Mouse (Mus musculus) monocyte, adult 5-6 weeks (primary cell): Measurements from ENCODE around the gene Ndufa6. TPM values are rescaled to one million over a fixed set of nuclear protein-coding genes. Genes with fewer than 3 reads are reported as not detected.
"Not testable (repeated sequence)": the region's sequence is repeated elsewhere in the genome, so short reads cannot be mapped to it uniquely, and the experiment has no call there.

Source experiments
- ATAC-seq: fragments of 153-309, 156-312 bp; replicated peaks from 2 replicates; pipeline ENCODE4 v1.8.0; 2017; ENCODE audit warnings: mild to moderate bottlenecking; ENCODE audit not compliant: low TSS enrichment, insufficient number of reproducible peaks, severe bottlenecking, poor library complexity, low FRiP score
- total RNA-seq: library from RNA; stranded (forward); fragments of 200-1000, 200-491, 200-594 nt; gene quantifications from 3 replicates; pipeline ENCODE4 v1.2.3, GENCODE M21; 2017

Gene Ndufa6
- total RNA-seq, 1 experiment from 2014 or later = 256 TPM

GRCm38 (mm10) chr15:82372991-82373390 lies 18.9 kb upstream of the Ndufa6 start:
- ATAC-seq = no peak

- ATAC-seq = no peak
These were observed 18.3 kb upstream of the Ndufa6 start for GRCm38 (mm10) chr15:82372446-82372845.

GRCm38 (mm10) chr15:82368851-82369250 lies 14.7 kb upstream of the Ndufa6 start:
- ATAC-seq = no peak

DNA sequence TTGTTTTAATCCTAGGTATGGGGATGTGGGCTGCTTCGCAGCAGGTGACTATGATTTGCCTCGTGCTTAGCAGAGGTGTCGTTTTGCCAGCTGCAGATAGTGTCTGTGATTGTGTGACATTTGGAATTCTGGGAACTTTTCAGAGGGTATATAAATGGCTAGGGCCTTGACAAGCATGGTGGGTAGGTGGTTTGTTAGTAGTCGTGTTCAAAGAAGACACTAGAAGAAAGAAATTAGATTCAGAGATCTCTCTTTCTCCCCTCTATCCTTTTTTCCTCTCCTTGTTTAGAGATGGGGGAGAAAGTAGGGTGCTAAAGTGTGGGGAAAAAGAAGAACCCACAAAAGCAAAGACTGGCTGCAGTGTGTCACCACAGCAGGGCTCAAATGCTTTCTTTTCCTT lies 14.0 kb upstream of the Ndufa6 start:
- ATAC-seq = no peak

GRCm38 (mm10) chr15:82364561-82364960 lies 10.4 kb upstream of the Ndufa6 start:
- ATAC-seq = not testable (repeated sequence)

DNA sequence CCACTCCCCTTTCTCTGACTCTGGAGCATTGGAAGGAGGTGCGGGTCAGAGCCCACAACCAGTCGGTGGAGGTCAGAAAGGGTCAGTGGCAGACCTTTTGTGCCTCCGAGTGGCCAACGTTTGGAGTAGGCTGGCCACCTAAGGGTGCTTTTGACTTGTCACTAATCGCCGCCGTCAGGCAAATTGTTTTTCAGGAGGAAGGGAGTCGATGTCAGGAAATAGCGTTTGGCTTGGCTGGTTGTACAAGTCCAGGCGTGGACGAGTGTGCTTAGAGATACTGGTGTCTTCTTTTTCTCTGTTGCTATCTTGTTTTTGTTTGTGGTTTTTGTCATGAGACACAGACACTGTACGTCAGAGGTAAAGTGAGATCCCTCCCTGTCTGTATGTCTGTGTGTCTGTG lies 9.7 kb upstream of the Ndufa6 start:
- ATAC-seq = not testable (repeated sequence)

- ATAC-seq = no peak
These were observed 8.1 kb upstream of the Ndufa6 start for GRCm38 (mm10) chr15:82362234-82362633.

DNA sequence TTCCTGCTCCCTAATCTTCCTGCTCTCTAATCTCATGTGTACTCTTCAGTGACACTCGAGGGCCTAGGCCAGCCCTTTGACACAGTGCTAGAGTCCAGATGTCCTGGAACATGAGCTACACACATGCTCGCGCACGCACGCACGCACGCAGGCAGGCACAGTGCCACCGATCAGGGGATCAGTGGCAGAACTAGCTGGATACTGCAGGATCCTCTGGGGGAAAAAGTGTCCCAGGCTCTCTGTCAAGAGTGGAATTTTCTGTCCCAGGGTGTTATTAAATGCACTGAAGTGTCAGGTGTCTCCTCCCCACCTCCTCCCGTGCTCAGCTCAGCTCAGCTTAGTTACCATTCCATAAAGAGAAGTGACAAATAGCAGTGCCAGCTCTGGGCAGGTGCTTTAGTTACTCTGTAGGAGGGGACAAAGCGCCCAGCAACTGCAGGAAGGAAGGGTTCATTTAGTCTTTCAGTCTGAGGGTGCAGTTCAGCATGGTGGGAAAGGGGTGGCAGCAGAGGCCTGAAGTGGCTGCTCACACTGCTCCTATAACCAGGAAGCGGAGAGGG lies 7.4 kb upstream of the Ndufa6 start:
- ATAC-seq = no peak

DNA sequence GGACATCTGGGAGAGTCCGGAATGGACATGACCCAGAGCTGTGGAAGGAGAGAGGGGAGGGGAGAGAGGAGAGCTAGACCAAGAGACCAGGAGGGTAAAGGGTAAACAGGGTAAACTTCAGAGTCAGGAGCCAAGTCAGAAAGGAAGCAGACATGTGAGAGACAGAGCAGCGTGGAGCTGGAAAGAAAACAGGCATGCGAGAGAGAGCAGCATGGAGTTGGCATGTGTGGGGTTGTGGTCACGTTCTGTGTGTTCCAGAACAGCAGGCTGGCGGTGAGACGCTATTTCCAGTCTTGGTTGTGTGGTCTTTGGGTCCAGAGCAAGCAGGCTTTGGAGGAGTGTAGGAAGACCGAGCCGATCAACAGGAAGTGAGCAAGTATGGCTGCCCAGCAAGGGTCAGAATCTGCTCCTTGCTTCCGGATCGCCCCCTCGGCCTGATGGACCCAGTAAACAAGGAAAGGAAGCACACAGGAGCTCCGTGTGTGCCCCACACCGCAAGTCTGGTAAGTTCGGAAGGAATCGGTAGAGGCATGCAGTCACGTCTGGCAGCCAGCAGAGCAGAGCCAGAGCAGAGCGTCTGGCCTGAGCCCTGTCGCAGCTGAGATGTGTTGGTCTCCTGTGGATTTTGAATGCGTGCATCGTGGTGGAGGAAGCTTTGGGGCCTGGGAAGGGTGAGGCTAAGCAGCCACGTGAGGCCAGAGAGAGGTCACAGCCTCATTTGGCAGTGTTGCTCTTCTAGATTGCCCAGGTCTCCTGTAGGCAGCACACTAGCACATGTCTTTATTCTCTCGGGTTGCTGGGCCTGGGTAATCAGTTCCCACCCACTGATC lies 4.5 kb upstream of the Ndufa6 start:
- ATAC-seq = no peak

- peak; percentile 1; the same call in 1 of the 2 replicates for ATAC-seq
These were observed 393 bp downstream of the Ndufa6 start for GRCm38 (mm10) chr15:82353745-82354113.

DNA sequence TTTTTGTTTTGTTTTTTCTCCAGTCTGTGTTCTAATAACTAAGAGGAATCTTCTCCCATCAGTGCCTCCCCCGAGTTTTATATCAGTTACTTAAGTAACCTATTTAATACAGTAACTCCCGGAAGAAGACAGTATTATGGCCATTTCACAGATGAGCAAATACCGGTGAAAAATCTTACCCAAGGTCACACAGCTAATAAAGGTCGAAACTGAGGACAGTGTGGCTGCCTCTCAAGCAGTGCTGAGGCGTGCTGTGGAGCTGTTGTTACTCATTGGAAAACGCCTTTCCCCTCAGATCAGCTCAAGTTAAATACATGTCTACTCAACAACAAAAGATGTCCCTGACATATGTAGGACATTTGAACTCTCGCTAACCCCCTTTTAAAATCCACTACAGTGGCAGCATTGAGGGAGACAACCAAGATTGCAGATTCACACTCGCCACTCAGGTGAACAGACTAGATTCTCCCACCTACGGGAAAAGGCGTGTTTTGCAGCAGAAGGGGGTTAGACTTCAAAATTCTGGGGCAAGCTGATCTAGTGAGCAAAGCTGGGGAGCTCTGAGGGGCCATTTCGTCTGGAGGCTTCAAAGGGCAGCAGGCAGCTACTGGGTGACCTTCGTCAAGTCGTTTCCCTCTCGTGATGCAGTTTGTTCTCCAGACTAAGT lies 911 bp downstream of the Ndufa6 start:
- no peak for ATAC-seq

- no peak for ATAC-seq
These were observed 2.6 kb downstream of the Ndufa6 start for GRCm38 (mm10) chr15:82351480-82351879.

DNA sequence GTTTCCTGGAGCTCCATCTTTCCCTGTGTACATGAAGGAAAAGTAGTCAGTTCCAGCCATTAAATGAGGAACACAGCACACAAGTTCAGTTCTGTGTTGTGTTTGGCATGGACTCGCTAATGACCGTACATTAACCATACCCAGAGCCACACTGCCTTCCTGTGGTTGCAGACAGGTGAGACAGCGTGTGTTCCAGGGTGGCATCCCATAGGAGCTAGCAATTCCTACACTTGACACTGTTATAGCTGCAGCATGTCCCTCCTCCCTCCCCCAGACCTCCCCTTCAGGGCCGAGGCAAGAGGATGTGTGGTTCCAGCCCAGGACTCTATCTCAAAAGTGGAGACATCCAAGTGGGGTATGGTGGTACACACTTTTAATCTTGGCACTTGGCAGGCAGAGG lies 3.8 kb downstream of the Ndufa6 start:
- no peak for ATAC-seq

GRCm38 (mm10) chr15:82348999-82349341 lies 5.2 kb downstream of the Ndufa6 start:
- no peak for ATAC-seq

DNA sequence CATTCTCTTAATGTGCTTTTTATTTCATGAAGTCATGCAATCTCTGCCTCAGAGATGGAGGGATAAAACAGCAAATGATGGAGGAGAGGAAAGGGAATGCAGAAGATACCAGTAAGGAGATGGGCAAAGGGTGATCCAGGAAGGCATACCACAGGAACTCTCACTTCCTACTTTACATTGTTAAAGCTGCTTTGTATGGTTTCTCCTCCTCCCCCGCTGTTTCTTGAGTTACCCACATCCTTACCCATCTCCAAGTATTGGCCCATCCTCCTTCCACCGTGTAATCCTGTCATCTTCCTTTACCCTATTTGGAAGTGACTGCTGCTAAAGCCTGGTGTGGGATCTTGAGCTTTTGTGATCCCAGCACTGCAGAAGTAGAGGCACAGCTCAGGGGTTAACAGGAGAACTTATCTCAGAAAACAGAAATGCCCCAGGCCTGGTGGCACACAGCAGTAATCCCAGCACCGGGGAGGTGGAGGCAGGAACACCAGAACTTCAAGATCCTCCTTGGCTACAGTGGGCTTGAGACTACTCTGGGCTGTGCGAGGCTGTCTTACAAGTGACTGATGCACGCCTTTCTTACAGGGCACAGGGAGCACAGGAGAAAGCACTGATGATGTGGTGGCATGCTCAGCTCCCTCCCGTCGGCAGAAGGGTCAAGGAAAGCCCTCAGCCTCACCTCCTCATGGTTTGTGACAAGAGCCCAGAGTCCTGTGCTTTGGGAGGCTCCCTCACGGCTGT lies 5.7 kb downstream of the Ndufa6 start:
- no peak for ATAC-seq

- ATAC-seq = no peak
These were observed 6.3 kb downstream of the Ndufa6 start for GRCm38 (mm10) chr15:82347852-82348251.

- ATAC-seq = no peak
These were observed 6.8 kb downstream of the Ndufa6 start for GRCm38 (mm10) chr15:82347303-82347676.

DNA sequence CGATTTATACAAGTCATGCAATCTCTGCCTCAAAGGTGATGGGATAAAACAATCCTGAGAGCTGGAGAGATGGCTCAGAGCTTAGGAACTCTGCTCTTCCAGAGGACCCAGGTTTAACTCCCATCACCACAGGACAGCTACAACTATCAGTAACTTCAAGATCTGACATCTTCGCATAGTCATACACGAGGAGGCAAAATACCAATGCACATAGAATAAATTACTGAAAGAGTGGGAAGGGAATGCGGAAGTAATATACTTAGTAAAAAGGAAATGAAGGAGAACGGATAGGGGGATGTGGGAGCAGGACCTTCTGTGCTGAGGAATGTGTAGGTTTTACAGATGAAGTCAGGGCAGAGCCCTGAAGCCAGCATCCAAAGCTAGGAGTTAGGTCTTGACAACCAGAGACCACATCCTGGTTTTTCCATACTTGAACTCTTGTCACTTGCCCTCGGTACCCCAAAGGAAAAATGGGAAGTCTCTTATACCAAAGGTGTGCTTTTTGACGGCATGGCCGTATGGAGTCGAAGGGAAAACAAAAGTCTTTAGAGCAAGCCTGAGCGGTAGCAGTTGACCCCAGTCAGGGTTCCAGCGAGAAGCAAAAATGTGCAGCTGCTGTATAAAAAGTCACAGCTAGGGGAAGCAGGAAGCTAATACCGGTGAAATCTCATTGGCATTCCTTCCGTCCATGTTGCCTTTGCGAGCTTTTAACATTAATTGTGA lies 7.4 kb downstream of the Ndufa6 start:
- ATAC-seq = no peak
